Mouse (Mus musculus) gastrocnemius, postnatal 4 days (tissue): Measurements from ENCODE around the gene Stpg2. TPM values are rescaled to one million over a fixed set of nuclear protein-coding genes. Genes with fewer than 3 reads are reported as not detected.
"Not testable (repeated sequence)": the region's sequence is repeated elsewhere in the genome, so short reads cannot be mapped to it uniquely, and the experiment has no call there.

Experiments used
- DNase-seq, 2 experiments: peaks; one replicate each; pipeline ENCODE4 v3.0.0; 2021 to 2022; ENCODE audit warnings: low spot score in 2 of 2, mixed read lengths in 2 of 2
- total RNA-seq, 2 experiments: library from RNA; stranded (reverse); gene quantifications; 2 replicates each; pipeline ENCODE4 v1.2.3; 2021

The Stpg2 gene
- total RNA-seq, 2 experiments from 2014 or later, result not detected

DNA sequence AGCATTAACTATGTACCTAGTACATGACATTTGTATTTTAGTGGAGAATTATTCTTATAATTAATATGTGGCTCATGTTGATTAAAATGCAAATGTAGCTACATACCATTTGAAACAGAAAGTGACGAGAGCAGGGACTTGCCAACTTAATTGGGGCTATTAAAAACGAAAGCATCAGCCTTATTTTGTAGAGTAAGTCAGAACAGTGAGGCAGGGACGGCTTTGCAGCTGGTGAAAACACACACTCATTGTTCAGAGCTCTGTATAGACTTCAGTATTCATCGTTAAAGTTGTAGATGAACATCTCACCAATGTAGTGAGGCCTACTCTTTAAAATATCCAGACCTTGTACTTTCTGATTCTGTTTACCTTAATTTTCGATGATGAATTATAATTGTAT lies 213.6 kb downstream of the Stpg2 start:
- no peak for DNase-seq

DNA sequence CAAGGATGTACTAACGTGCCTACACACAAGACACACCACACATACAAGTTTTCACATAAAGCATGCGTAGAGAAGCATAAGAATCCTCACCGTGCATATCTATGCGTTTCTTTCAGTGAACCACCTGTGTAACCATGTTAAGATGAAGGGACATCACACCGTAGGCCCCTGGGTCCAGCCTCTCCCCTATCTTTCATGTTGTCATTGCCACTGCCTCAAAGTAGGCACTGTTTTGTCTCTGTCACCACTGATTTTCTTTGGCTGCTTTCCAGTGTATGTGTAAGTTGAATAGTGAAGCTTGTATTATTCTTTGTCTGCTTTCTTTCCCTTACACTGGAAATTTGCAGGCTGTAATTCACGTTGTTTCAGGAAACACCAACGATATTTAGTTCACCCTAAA lies 236.7 kb downstream of the Stpg2 start:
- DNase-seq, result no peak

DNA sequence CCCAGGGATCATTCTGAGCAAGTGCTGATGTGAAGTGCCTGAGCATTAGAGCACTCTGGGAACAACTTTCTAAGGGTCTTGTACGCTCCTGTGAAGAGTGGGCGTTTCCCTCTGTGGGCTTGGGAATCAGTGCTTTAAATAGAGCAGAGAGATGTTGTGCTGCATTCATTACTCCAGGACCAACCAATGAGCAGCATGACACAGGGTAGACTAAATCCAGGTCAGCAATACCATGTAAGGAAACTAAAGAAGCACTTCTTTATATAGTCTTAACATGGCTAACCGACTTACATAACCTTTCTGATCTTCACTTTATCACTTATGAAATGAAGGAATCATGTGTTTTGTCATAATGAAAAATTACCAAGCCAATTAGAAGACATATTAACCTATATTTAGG lies 290.4 kb downstream of the Stpg2 start:
- DNase-seq, result no peak

DNA sequence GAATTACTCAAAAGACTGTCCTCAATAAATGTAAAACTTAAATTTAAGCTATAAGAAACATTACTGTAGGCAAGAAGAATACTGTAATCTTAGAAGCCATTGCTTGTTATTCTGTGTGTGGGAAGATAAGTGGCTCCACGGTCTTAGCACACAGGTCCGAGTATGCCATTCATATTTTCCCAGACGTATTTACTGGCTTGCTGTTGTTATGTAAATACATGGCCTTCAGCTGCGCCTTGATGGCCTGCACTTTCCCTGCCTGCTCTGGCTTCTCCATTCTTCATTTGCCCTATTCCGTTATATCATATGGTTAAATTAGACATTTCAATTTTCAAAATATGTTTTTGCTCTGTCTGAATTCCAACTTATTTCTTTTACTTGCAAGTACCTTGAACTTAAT lies 296.7 kb downstream of the Stpg2 start:
- no peak for DNase-seq

DNA sequence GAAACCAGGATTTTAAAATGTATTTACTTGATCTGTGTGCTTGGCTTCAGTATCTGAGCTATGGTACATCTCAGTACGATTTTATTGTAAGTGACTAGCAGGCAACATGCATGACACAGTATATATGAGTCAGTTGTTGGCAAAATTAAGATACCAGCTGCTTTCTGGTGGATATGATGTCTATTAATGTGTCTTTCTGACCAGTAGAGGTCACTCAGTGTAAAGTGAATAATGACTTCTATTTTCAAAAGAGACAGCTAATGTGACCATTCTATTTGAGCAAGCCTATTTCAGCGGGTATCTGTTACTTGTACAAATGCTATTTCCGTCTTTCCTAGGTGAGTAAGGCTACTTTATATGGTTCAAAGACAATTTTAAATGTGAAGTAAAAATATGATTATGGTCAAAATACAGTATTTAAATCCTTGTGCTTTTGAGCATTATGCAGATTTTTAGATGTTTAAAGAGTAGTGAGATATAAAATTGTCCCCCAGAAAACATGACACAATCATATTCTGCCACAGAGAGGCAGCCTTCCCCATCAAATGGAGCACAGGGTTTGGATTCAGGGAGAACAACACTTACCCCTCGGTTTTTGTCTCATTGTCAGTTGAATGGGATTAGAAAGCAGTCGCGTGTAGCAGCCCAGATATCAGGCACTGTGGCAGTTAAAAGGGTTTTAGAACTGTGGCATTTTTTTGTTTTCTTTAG lies 303.9 kb downstream of the Stpg2 start:
- DNase-seq, result no peak

DNA sequence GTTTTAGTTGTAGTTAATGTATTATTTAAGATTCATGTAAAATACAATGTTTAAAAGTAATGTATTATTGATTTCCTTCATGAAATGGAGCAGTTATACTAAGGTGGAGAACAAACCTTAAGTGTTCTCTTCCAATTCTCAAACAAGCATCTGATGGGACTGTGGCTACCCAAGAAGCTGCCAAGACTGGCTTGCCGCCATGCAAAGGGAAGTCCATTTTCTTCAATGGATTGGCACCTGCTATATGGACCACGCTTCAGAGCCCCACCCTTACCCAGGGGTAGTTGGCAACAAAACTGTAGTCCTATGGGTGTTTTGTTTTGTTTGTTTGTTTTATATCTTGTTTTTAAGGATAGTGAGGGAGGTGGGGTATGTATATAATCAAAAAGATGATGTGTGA lies 373.0 kb downstream of the Stpg2 start:
- DNase-seq, result no peak

DNA sequence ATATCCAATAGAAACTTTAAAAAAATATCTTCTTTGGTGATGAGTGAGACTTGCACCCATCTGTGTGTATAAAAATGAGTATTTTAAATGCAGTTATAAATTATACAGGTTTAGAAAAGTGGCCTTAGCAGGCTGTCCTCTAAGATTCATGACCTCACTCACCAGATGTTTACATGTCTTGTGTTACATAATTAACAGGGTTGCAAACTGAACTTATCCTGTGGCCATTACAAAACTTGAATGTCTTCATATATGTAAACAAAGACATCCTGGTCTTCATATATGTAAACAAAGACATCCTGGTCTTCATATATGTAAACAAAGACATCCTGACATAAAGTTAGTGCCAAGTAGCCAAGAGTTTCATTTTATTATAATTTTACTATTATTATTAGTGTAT lies 375.8 kb downstream of the Stpg2 start:
- DNase-seq, result no peak

DNA sequence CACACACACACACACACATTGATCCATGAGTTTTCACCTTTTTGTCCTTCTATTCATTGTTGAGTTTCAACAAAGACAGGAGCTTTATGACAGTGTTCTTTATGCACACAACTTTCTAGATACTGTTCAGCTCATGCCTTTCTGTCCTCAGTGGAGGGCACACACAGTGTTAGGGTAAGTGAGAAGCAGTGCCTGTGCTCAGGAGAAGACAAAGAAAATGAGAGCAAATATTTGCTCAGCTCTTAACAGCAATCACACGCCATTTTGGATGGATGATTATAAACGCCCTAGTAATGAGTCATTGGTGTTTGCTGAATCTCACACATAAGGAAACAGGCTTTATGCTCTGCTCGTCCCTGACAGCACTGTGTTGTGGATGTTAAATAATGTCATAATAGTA lies 394.0 kb downstream of the Stpg2 start:
- DNase-seq, result no peak

DNA sequence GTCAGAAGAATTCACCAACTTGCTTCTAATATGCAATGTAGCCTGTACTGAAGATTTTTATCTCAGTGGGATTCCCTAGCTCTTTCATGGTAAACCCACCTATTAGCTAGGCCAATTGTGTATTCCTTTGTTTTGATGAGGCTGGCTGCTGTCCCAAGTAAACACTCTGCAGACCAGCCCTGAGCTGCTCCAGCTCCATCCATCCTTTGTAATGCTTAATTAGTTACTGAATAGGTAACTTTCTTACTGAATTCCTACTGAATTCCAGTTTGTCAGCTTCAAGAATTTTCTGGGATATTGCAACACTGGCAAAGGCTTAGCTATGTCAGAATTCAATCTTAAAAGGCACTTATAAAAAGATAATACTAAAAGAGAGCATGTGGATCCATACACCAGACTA lies 402.8 kb downstream of the Stpg2 start:
- DNase-seq, result not testable (repeated sequence)

DNA sequence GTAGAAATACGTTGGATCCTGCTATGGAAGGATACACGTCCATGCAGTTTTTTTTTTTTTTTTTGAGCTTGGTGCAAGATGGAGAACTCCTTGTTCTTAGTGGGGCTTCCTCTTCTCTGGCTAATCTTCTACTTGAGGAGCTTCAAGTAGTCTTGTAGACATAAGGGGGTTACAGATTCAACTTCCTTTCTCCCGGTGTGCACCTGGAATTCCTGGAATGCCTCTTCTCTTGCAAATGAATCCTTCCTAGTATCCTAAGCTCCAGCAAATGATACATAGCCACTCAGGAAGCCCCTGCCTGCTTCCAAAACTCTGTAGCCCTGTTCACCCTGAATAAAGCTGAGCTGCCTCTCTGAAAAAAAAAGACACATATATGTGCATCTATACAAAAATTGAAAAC lies 409.1 kb downstream of the Stpg2 start:
- no peak for DNase-seq

DNA sequence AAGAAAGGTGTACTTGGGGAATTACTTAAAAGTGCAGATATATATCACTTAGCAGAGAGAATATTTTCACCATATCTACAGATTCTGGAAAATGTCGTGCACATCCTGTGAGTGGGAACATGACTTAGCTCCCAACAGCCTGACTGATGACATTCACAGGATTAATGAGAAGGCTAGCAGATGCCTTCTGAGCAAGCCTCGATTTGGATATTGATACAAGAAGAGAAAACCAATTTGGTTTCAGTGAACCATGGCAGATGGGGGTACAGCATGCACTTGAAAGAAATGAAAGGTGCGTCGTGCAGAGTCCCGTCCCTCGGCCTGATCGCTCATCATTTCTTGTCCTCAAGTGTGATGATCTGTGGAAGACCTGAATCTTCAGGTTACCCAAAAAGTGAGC lies 410.3 kb downstream of the Stpg2 start:
- DNase-seq, result no peak

DNA sequence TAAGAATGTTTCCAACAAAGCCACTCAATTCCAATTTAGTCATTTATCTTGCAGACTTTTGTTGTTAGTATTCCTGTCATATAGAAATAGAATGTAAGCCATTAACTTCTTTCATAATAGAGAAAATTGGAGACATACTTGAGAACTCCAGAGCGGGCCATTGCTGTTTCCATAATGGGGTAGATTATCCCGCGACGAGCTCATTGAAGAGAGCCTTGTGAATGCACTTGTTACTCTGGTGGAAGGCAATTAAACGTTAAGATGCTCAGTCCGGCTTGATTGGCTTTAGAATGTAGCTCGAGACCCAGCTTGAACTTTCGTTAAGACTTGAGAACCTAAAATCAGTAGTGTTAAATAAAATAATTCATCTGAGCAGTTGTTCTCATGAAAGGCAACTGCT lies 432.4 kb downstream of the Stpg2 start:
- DNase-seq, result no peak

DNA sequence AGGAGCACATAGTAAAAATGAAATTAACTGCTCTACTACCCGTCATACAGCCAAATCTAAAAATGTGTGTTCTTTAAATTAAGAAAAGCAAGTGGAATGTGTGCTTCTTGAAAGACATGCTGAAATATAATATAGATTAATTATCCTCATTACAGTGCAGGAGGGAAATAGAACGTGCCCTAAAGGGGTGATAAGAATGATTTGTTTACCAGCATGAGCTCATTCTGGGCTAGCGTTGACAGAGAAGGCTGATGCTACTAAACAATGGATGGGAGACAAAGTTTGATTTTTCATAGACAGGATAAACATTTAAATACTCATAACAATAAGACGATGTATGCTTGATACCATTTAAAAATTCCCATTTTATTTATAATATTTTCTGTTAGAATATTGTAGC lies 446.0 kb downstream of the Stpg2 start:
- DNase-seq, result no peak

DNA sequence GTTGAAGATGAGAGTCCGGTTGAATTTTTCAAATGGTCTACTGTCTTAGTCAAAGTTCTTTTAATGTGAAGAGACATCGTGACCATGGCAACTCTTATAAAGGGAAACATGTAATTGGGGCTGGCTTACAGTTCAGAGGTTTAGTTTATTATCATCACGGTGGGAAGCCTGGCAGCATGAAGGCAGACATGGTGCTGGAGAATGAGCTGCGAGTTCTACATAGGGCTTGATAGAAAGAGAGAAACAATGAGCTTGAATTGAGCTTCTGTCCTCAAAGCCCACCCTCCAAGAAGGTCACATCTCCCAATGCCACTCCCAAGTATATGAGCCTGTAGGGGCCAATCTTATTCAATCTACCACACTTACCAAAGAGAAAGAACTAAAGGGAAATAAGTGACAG lies 453.9 kb downstream of the Stpg2 start:
- no peak for DNase-seq

DNA sequence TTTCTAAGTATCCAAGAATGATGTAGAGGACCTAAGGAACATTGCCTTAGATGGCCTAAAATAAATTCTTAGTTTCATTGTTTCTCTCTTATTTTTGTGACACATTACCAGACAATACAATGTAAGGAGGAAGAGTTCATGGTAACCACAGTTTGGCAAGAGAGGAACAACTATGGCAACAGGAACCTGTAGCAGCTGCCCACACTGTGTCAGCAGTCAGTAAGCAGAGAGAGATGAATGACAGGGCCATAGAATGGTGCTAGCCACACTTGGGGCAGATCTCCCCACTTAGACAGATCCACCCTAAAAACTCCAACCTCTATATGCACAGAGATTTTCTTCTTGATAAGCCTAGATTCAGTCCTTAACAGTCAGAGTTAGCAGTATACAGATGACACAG lies 456.7 kb downstream of the Stpg2 start:
- no peak for DNase-seq

DNA sequence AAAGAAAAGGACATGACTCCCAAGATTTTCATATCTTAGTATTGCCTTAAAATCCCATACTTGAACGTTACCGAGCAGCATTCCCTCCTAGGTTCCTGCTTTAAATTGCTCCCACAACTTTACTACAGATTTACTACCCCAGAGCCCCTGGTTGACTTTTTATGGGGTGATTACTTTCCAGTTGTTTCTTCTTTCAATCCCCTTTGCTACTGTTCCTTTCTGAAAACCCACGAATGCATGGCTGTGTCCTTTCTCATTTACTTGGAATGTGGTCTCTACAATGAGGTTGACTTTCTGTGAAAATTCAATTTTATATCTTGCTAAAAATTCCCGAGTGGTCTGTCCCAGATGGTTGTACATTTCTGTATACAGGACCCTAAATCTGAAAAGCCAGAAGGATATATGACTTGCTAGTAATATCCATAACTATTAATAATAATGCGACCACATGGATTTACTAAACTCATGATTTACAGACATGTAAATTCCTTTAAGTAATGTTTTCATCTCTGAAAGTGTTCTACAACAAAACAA lies 458.3 kb downstream of the Stpg2 start:
- DNase-seq, result no peak

DNA sequence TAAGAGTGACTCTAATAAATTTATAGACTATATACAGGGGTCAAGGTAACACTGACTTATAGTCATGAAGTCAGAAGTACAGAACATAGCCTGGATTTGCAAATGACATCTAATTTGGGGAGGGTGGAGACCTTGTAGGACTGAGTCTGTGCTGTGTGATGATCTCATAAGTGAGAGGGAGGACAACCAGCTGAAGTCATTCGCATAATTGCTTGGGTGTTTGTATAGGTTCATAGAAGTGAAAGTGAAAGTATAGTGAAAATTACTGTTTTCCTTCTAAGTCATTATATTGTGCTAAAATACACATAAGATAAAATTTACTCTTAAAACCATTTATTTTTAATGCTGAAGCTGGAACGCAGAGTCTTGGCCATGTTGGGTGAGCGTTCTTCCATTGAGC lies 459.6 kb downstream of the Stpg2 start:
- DNase-seq, result no peak

DNA sequence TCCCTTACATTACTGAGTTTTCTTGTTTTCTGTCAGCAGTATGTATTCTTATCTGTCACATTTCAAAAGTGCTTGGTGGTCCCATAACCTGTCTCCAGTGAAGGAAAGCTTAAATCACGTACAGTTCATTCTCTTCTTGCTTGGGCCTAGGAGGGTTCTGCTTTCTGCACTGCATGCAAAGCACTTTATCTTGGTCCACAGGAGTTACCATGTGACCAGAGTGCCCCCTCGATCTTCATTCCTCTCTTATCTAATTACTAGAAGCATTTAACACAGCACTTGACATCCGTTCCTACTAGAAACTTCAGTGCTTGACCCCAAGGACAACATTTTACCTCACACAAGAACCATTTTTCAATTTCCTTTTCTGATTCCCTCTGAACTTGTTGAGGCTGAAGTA lies 470.7 kb downstream of the Stpg2 start:
- no peak for DNase-seq

DNA sequence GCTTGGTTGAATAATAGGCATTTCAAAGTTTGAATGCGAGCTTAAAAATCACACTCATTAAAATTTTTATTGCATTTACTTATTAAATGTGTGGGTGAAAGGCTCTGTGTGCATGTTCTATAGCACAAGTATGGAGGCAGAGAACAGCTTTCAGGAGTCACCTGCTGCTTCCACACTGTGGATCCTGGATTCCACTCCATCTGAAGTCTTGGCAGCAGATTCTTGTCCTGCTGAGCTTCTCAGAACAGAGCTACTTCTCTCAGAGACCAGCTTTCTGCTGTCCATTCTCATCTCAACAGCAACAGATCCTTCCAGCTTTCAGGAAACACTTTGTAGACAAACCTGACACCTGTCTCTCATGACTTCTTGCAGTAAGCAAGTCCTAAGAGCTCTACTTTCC lies 471.2 kb downstream of the Stpg2 start:
- no peak for DNase-seq

DNA sequence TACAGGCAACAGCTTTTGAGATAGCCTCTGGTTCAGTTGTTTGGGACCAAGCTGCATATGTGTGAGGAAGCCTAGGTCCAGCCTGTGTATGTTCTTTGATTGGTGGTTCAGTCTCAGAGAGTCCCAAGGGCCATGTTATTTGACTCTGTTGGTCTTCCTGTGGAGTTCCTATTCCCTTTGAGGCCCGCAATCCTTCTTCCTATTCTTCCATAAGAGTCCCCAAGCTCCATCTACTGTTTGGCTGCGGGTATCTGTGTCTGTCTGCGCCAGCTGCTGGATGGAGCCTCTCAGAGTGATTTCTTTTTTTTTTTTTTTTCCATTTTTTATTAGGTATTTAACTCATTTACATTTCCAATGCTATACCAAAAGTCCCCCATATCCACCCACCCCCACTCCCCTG lies 498.7 kb downstream of the Stpg2 start:
- not testable (repeated sequence) for DNase-seq

DNA sequence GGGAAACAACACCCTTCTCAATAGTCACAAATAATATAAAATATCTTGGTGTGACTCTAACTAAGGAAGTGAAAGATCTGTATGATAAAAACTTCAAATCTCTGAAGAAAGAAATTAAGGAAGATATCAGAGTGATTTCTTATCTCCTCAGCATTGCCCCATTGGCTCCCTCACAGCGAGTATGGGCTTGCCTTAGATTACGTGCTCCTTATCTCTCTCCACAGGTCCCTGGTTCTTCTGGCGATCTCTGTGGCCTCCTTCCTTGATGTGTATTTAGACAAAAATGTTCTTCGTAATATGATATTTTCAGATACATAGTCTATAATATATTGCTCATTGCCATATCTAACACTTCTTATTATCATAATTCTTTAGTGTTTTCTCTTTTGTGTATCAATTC lies 501.9 kb downstream of the Stpg2 start:
- not testable (repeated sequence) for DNase-seq

DNA sequence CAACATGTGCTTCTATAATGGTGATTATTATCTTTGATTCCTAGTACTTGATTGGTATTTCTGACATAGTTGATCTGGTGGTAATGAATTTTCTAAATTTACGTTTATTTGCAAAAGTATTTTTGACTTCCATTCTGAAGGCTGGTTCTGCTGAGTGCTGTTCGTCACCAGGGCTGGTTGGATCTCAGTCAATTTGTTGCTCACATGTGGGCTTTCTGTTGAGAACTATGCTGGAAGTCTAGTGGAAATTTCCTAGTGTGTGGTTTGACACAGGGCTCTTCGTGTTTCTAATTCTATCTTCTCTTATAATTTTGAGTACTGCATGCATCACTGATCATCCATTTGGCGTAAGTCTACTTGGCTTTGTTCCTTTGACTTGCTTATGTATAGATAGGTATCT lies 504.3 kb downstream of the Stpg2 start:
- DNase-seq, result no peak

DNA sequence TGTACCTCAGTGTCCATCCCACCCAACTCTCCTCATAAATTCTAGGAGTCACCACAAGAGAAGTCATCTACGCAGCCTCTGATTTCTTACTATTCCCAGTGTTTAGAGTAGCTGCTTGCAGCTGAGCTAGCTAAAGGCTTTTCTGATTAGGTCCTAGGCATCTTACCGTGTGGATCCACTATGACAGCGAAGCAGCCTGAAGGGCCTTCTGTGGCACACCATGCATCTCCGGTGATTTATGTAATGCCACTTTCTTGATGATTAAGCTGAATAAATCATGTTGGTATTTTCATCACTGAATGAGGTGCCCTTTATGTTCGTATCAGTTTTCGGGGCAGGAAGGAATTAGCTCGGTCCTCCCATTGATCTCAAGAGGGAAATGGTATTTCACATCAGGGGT lies 523.3 kb downstream of the Stpg2 start:
- DNase-seq, result no peak

DNA sequence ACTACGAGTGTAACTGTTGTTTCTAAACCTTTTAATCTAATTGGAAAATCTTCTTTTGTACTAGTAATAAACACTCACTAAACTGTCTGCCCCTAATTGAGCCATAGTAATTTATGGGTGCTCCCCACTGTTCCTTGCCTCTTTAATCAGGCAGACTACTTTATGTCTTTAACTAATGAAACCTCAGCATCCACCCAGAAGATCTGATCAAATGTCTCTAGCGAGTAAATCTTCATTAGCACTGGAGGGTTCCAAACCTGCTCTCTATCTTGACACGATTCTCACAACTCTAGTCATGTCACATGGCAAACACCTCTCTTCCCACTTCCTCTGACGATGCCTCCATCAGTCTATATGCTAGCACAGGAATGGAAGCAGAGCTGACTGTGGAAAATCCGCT lies 523.8 kb downstream of the Stpg2 start:
- no peak for DNase-seq
